Mouse (Mus musculus): ENCODE results near the gene Atp2a2.

- TF ChIP-seq GATA1 (IDR thresholded peaks at IDR 0.05; ENCODE audit: low read length) (no peak), TAL1 (IDR thresholded peaks at IDR 0.05; ENCODE audit: low read length) (no peak)
Observed at GRCm38 (mm10) chr5:122528591-122528990, 26.6 kb upstream of the Atp2a2 start.
